Mouse (Mus musculus) olfactory bulb, adult 2 months (tissue): Measurements from ENCODE around the gene Neurl3.

Source experiments
- CTCF ChIP-seq: fragments of 200-500 bp; IDR thresholded peaks from 2 replicates; pipeline ENCODE4 v1.5.1; 2012; ENCODE audit warnings: low read depth, mild to moderate bottlenecking, low read length, moderate library complexity; ENCODE audit not compliant: insufficient read depth
- POLR2A ChIP-seq: fragments of 200-500 bp; IDR thresholded peaks from 2 replicates; pipeline ENCODE4 v1.6.1; 2012; ENCODE audit warnings: mild to moderate bottlenecking, low read depth, low read length, moderate library complexity; ENCODE audit not compliant: insufficient read depth

DNA sequence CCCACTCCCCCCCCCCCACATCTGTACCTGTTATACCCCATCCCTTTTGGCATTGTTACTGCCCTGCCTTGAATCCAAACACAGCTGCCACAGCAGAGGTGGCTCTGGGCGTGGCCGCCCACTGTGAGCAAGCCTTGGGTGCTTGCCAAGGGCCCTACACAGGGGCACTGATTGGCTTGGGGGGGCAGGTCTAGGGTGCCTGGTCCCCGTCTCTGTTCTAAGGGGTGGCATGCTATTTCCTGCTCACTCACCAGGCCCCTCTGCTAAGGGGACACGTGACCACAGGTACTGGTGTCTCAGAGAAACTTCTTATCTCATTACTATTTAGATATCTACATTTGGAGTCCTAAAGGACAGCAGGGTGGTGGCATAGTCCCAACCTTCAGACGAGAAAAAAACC lies 1.9 kb downstream of the Neurl3 start:
- TF ChIP-seq CTCF, result no peak
- TF ChIP-seq POLR2A, result no peak
